Mouse (Mus musculus) bone marrow, adult 2 months (tissue): ENCODE results near the gene Dock3. TPM values are rescaled to one million over a fixed set of nuclear protein-coding genes. Genes with fewer than 3 reads are reported as not detected.

Source experiments
- H3K27ac ChIP-seq: fragments of 200-500 bp; 2 replicates; pipeline ENCODE4 v1.5.1; 2012; ENCODE audit warnings: low read depth, mild to moderate bottlenecking, control low read depth, inconsistent platforms, low read length; ENCODE audit not compliant: control insufficient read depth, poor library complexity, insufficient read depth
- H3K4me1 ChIP-seq: fragments of 200-500 bp; 2 replicates; pipeline ENCODE4 v1.6.1; 2011; ENCODE audit warnings: low read length; ENCODE audit not compliant: control insufficient read depth, insufficient read depth
- H3K4me3 ChIP-seq: fragments of 200-500 bp; replicated peaks from 2 replicates; pipeline ENCODE3; 2011; ENCODE audit warnings: mild to moderate bottlenecking, low read depth, low read length, control low read depth; ENCODE audit not compliant: control insufficient read depth
- CTCF ChIP-seq: fragments of 200-500 bp; IDR thresholded peaks from 2 replicates; pipeline ENCODE4 v1.5.1; 2011; ENCODE audit warnings: low read length, control low read depth; ENCODE audit not compliant: control insufficient read depth, insufficient read depth
- POLR2A ChIP-seq: fragments of 200-500 bp; IDR thresholded peaks from 2 replicates; pipeline ENCODE4 v1.6.1; 2011; ENCODE audit warnings: low read depth, mild to moderate bottlenecking, control low read depth, low read length, borderline replicate concordance; ENCODE audit not compliant: control insufficient read depth
- WGBS: fragments of 180-500 bp; shearing (Covaris S2); methylation state at CpG from one replicate; pipeline ENCODE4 v1.1.7; 2018; 5-methylcytosine and 5-hydroxymethylcytosine counted together
- polyA plus RNA-seq: library from polyadenylated mRNA; stranded (reverse); fragments of >200 nt; gene quantifications from 2 replicates; pipeline ENCODE4 v1.2.4, GENCODE M21; 2011; ENCODE audit warnings: low replicate concordance; ENCODE audit not compliant: missing spikeins, insufficient read depth, insufficient read length

Gene Dock3
- polyA plus RNA-seq, 1 experiment: not detected

GRCm38 (mm10) chr9:106874216-106874615 lies 357.5 kb downstream of the Dock3 start:
- Histone ChIP-seq H3K27ac (no peak overlapping the region), H3K4me3 (no peak overlapping the region), H3K4me1 (no peaks in the 10 kb centered on the region)
- 88% methylated on average over 5 of the region's 5 CpGs for WGBS
- TF ChIP-seq POLR2A (no peak), CTCF (no peak)

GRCm38 (mm10) chr9:106858036-106858435 lies 373.7 kb downstream of the Dock3 start:
- no peak for TF ChIP-seq POLR2A
- no peak for TF ChIP-seq CTCF
- no peak overlapping the region for H3K4me3 ChIP-seq
- H3K4me1 ChIP-seq: no peaks in the 10 kb centered on the region; the same call in 1 of the 2 replicates
- H3K27ac ChIP-seq: no peak overlapping the region
- 33% methylated on average over 11 of the region's 11 CpGs for WGBS

- TF ChIP-seq POLR2A: no peak
- no peak for TF ChIP-seq CTCF
- H3K27ac ChIP-seq: no peak overlapping the region
- no peaks in the 10 kb centered on the region; the same call in 1 of the 2 replicates for H3K4me1 ChIP-seq
- WGBS: 76% methylated on average over 3 of the region's 3 CpGs
- no peak overlapping the region for H3K4me3 ChIP-seq
Measured at GRCm38 (mm10) chr9:106856664-106857063, 375.0 kb downstream of the Dock3 start.

Other genes with a start within 250 kb of the Dock3 start
- gene Mapkapk3, start 58.0 kb upstream of the Dock3 start, polyA plus RNA-seq: 16.9 and 46.9 TPM in 2 replicates
- 2.5 and 7.0 TPM in 2 replicates for gene Cish, start 64.1 kb upstream of the Dock3 start, polyA plus RNA-seq
- gene Hemk1, start 106.4 kb upstream of the Dock3 start, polyA plus RNA-seq: 18.2 and 30.2 TPM in 2 replicates
- gene 6430571L13Rik, start 108.7 kb upstream of the Dock3 start, polyA plus RNA-seq: not detected in 2 replicates
- gene Cacna2d2, start 167.7 kb upstream of the Dock3 start, polyA plus RNA-seq: not detected in 2 replicates